Mouse (Mus musculus): ENCODE data around the gene Lmod3.

DNA sequence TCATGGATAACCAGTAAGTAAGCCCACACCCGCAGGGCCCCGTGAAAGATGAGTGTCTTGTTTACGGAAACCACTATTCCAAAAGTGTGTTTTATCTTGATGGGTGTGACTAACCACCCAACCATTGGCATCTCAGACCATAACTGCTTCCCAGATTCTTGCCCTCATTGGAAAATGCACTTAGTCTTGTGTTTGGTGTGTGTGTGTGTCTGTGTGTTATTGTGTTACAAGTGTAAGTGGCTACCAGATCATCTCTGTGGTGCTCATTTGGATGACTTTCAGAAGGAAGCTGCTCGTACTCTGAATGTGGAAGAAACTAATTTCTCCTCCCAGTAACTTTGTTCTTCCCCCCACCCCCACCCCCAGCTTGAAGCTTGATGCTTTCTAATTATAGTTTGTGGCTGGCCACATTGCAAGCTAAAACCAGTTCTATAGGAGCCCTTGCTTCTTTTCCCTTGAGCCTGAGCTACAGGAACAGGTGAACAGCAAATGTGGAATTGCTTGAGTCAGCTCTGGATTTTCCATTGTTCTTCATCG lies 29.6 kb downstream of the Lmod3 start:
- TF ChIP-seq CTCF (IDR thresholded peaks at IDR 0.05; ENCODE audit: borderline replicate concordance, control insufficient read depth, extremely low read depth, insufficient read depth, low read length, poor library complexity) = no peak
- TF ChIP-seq POLR2A (IDR thresholded peaks at IDR 0.05; ENCODE audit: control insufficient read depth, extremely low read depth, insufficient read depth, low read length, poor library complexity) = no peak
